Mouse (Mus musculus) midbrain, embryonic 16.5 days (tissue): ENCODE results near the gene Fhad1. TPM values are rescaled to one million over a fixed set of nuclear protein-coding genes. Genes with fewer than 3 reads are reported as not detected.
"Not testable (repeated sequence)": the region's sequence is repeated elsewhere in the genome, so short reads cannot be mapped to it uniquely, and the experiment has no call there.

Experiments
- ATAC-seq: fragments of 200-750 bp; cut with Nextera tagmentation; 2 replicates; pipeline ENCODE4 v1.8.0; 2017; ENCODE audit warnings: moderate TSS enrichment
- H3K27ac ChIP-seq: fragments of 300-500 bp; sonication (generic); 2 replicates; pipeline ENCODE4 v1.5.1; 2014; ENCODE audit warnings: mild to moderate bottlenecking, low read length, mixed read lengths
- H3K27me3 ChIP-seq: fragments of 300-500 bp; sonication (generic); 2 replicates; pipeline ENCODE4 v1.6.1; 2014; ENCODE audit warnings: low read depth, low read length, mixed read lengths; ENCODE audit not compliant: control insufficient read depth, insufficient read depth
- H3K36me3 ChIP-seq: fragments of 300-500 bp; sonication (generic); 2 replicates; pipeline ENCODE4 v1.6.1; 2014; ENCODE audit warnings: mild to moderate bottlenecking, low read length, moderate library complexity, mixed read lengths; ENCODE audit not compliant: control insufficient read depth, insufficient read depth
- H3K4me1 ChIP-seq: fragments of 300-500 bp; sonication (generic); 2 replicates; pipeline ENCODE4 v1.6.1; 2014; ENCODE audit warnings: mild to moderate bottlenecking, low read length, mixed read lengths; ENCODE audit not compliant: control insufficient read depth, insufficient read depth
- H3K4me2 ChIP-seq: fragments of 300-500 bp; sonication (generic); 2 replicates; pipeline ENCODE4 v1.6.1; 2014; ENCODE audit warnings: mild to moderate bottlenecking, low read length, mixed read lengths
- H3K4me3 ChIP-seq: fragments of 300-500 bp; sonication (generic); 2 replicates; pipeline ENCODE4 v1.5.1; 2014; ENCODE audit warnings: low read depth, mild to moderate bottlenecking, low read length, moderate library complexity, mixed read lengths
- H3K9ac ChIP-seq: fragments of 300-500 bp; sonication (generic); 2 replicates; pipeline ENCODE4 v1.6.1; 2014; ENCODE audit warnings: low read depth, low read length, mixed read lengths
- H3K9me3 ChIP-seq: fragments of 300-500 bp; sonication (generic); replicated peaks from 2 replicates; pipeline ENCODE4 v1.6.1; 2014; ENCODE audit warnings: mild to moderate bottlenecking, low read length, mixed read lengths; ENCODE audit not compliant: control insufficient read depth, poor library complexity, severe bottlenecking
- WGBS: fragments of 180-500 bp; shearing (Covaris S2); extraction: QIAGEN DNeasy Blood & Tissue Kit; methylation state at CpG from one replicate; pipeline ENCODE4 v1.1.7; 2014; 5-methylcytosine and 5-hydroxymethylcytosine counted together
- polyA plus RNA-seq: library from polyadenylated mRNA; unstranded; fragments of >200 nt; fragmentation: Nextera tagmentation; extraction: Ambion mirVana; gene quantifications from 2 replicates; pipeline ENCODE4 v1.2.1, GENCODE M21; 2015

Gene Fhad1
- polyA plus RNA-seq, 1 experiment from 2014 or later, result 5.3 TPM

DNA sequence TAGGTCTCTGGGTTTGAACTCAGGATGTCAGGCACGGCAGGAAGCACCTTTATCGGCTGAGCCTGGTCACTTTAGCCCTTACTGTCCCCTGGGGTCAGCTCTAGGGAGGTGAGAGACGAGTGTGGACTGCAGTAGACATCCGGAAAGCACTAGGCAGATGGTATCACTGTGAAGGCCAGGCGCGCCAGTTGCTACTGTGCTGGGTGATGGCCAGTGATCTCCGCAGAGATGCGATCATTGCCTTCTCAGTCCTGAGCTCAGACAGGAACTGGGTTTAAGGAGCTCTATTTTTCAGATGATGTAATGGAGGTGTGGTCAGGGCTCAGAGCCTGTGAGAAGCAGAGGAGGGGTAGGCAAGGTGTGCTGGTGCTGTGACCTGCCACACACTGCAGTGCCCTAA, 40.7 kb upstream of the Fhad1 start:
- Histone ChIP-seq H3K27me3 (no peaks in the 10 kb centered on the region), H3K27ac (no peak overlapping the region), H3K9ac (no peak overlapping the region), H3K9me3 (no peaks in the 10 kb centered on the region), H3K4me3 (no peak overlapping the region), H3K4me2 (no peak overlapping the region), H3K4me1 (no peaks in the 10 kb centered on the region), H3K36me3 (no peaks in the 10 kb centered on the region)
- WGBS, result 80% methylated on average over 8 of the region's 8 CpGs
- no peak for ATAC-seq

DNA sequence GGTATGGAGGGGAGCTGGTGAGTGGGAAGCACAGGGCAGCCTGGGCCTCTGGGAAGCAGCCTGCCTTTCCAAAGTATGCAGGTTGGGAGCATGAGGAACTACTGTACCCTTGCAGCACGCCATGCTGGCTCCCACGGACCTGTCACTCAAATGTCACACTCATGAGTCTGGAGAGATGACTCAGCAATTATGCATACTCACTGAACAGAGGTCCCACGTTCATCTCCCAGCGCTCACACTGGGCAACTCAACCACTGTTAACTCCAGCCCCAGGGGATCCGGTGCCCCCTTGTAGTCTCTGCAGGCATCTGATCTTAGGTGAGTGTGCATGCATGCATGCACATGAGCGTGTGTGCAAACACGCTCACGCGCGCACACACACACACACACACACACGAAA, 39.7 kb upstream of the Fhad1 start:
- H3K4me2 ChIP-seq, result no peak overlapping the region
- 83% methylated on average over 11 of the region's 11 CpGs for WGBS
- no peak overlapping the region for H3K9ac ChIP-seq
- H3K4me3 ChIP-seq, result no peak overlapping the region
- no peak for ATAC-seq
- H3K27me3 ChIP-seq, result no peaks in the 10 kb centered on the region
- no peaks in the 10 kb centered on the region for H3K36me3 ChIP-seq
- no peaks in the 10 kb centered on the region for H3K9me3 ChIP-seq
- no peaks in the 10 kb centered on the region for H3K4me1 ChIP-seq
- H3K27ac ChIP-seq, result no peak overlapping the region

DNA sequence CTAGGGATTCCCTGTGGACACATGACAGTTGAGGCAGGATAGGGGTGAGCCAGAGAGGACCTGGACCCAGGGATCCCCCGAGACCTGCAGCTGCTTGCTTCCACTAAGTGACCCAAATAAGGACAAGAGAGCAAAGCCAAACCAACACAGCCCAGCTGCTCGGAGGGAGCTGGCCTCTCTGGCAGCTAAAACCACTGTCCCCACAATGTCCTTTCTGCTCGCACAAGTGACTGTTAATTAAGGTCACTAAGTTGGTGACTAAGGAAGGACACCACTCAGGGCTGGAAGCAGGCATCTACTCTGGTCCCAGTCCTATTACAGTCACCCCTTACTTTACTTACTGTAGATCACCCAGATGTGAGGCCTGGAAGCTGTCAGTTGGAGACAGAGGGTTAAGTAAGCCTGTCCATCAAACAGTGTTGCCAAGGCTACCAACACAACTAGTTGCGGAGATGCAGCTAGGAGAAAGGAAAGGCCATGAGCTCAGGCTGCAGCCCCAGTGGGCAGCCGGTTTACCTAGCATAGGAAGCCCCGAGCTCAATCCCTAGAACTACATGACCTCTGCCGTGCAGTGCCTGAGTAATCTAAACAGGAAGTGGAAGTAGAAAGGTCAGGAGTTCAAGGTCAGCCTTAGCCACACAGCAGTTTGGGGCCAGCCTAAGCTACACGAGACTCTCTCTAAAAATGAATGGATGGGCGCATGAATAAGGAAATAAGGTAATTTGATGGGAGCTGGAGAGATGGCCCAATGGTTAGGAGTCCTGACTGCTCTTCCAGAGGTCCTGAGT, 39.0 kb upstream of the Fhad1 start:
- Histone ChIP-seq H3K9ac (no peak overlapping the region), H3K9me3 (no peaks in the 10 kb centered on the region), H3K27me3 (no peaks in the 10 kb centered on the region), H3K36me3 (no peaks in the 10 kb centered on the region), H3K27ac (no peak overlapping the region), H3K4me3 (no peak overlapping the region), H3K4me2 (no peak overlapping the region), H3K4me1 (no peaks in the 10 kb centered on the region)
- 49% methylated on average over 9 of the region's 9 CpGs for WGBS
- no peak for ATAC-seq

DNA sequence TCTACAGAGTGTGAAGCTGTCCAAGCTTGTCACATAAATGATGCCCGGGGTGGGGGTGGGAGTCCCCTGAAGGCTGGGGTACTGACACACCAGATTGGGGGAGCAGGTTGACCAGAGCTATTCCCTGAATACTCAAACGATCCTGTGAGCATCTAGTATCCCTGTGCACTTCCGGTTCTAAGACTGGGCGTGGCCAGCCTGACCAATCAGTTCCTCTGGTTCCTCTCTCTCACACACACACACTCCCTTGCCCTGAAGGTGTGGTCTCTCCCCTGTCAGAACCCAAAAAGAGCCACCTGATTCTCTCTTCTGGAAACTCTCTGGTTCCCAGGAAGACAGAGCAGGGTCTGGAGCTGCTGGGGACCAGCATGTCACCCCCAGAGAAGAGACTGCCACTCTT, 38.4 kb upstream of the Fhad1 start:
- Histone ChIP-seq H3K4me1 (no peaks in the 10 kb centered on the region), H3K9me3 (no peaks in the 10 kb centered on the region), H3K9ac (no peak overlapping the region), H3K36me3 (no peaks in the 10 kb centered on the region), H3K4me2 (no peak overlapping the region), H3K4me3 (no peak overlapping the region), H3K27ac (no peak overlapping the region), H3K27me3 (no peaks in the 10 kb centered on the region)
- WGBS, result 66% methylated on average over 4 of the region's 4 CpGs
- no peak for ATAC-seq

DNA sequence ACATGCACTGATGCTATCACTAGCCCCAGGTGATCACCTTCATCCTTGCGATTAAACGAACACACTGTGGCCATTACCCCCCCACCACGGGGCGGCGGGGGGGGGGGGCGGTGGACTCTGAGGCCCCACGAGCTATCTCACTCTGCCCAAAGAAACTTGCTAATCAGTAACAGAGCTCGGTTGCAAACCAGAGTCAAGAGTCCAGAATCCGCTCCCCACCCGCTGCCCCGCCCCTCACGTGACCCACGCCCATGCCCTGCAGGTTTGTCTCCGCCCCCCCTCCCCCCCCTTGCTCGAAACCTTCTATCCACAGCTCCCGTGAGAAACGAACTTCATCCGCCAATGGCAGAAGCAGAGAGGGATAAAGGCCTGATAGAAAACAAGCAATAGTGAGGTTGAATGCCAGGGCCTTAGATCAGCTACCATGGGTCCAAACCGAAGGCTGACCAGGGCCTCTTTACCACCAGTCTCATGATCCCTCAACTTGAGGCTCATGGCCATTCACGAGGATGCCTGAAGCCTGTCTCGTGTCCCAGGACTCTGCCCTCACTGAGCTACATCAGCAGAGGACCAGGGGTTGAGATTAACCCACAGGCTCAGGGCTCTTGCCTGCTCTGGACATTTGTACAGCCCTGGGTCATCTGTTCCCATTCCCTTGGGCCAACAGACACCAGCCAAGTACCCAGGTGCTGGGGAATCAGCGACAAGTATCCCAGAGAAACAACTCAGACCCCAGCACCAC, 37.7 kb upstream of the Fhad1 start:
- Histone ChIP-seq H3K9me3 (no peaks in the 10 kb centered on the region), H3K9ac (no peak overlapping the region), H3K4me1 (no peaks in the 10 kb centered on the region), H3K4me3 (no peak overlapping the region), H3K27me3 (no peaks in the 10 kb centered on the region), H3K36me3 (no peaks in the 10 kb centered on the region), H3K27ac (no peak overlapping the region), H3K4me2 (no peak overlapping the region)
- 57% methylated on average over 22 of the region's 22 CpGs for WGBS
- ATAC-seq, result no peak

DNA sequence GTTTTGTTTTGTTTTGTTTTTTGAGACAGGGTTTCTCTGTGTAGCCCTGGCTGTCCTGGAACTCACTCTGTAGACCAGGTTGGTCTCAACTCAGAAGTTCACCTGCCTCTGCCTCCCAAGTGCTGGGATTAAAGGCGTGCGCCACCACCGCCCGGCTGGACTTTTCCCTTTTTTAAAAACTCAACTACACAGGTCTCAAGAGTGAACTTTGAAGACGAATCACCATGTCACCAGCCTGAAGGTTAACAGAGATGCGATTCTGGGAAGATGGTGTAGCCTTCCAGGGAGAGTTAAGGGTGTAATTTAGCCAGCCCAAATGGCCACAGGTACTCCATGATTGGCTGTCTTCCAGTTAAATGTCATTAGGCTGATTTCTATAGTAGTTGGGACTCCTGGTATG, 37.0 kb upstream of the Fhad1 start:
- 95% methylated on average over 6 of the region's 6 CpGs for WGBS
- not testable (repeated sequence) for H3K4me2 ChIP-seq, H3K9ac ChIP-seq, ATAC-seq, H3K4me3 ChIP-seq, H3K36me3 ChIP-seq, H3K9me3 ChIP-seq, H3K27ac ChIP-seq, H3K4me1 ChIP-seq, H3K27me3 ChIP-seq

DNA sequence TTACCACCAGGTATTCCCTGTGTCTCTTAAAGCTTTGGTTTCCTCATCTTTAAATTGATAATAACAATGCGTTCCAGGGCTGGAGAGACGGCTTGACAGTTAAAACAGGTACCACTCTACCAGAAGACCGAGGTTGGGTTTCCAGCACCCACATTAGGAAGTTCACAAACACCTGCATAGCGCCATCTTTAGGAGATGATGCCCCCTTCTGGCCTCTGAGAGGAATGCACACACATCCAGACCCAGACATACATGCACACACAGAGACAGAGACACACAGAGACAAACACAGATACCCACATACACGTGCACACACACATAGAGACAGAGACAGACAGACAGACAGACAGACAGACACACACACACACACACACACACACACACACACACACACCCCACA, 35.1 kb upstream of the Fhad1 start:
- H3K4me2 ChIP-seq, result no peak overlapping the region
- no peaks in the 10 kb centered on the region for H3K9me3 ChIP-seq
- no peaks in the 10 kb centered on the region for H3K4me1 ChIP-seq
- no peak overlapping the region for H3K27ac ChIP-seq
- 93% methylated on average over 5 of the region's 5 CpGs for WGBS
- no peaks in the 10 kb centered on the region for H3K27me3 ChIP-seq
- no peaks in the 10 kb centered on the region for H3K36me3 ChIP-seq
- H3K4me3 ChIP-seq, result no peak overlapping the region
- H3K9ac ChIP-seq, result no peak overlapping the region
- no peak for ATAC-seq

DNA sequence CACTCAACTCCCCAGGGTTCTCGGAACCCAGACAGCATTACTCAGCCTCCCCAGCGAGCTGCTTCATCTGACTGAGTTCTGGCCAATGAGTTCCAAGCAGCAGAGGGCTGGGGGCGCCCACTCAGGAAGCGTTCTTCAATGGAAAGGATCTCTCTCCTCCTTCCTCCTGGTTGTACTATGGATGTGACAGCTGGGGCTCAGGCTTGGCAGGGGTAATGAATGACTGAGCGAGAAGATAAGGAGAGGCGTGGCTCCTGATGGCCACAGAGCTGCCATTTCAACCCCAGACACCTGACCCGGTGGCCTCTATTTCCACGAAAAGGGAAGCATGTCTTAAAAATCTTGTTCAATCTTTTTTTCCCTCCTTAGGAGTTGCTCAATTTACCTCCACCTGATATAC, 33.5 kb upstream of the Fhad1 start:
- Histone ChIP-seq H3K4me1 (no peaks in the 10 kb centered on the region), H3K4me2 (no peak overlapping the region), H3K36me3 (no peaks in the 10 kb centered on the region), H3K27me3 (no peaks in the 10 kb centered on the region), H3K4me3 (no peak overlapping the region), H3K9ac (no peak overlapping the region), H3K9me3 (no peaks in the 10 kb centered on the region), H3K27ac (no peak overlapping the region)
- ATAC-seq, result no peak
- WGBS, result 77% methylated on average over 8 of the region's 8 CpGs

DNA sequence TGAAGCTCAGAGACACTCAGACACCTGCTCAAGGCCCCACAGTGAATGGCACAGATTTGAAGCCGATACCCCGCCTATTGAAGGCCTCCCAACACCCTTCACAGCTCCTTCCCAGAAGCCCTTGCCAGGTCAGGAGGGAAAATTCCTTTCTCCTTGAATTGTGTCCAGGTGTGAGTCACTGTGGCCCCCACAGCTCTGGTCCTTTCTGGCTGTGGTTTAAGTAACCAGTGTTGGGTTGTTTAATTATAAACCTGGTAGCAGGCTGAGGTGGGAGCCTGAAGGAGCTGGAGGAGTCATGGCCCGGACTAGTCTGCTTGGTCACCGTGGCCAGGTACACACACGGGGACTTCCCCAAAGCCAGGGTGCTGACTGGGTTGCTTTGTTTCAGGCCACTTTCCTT, 32.1 kb upstream of the Fhad1 start:
- H3K27me3 ChIP-seq, result no peaks in the 10 kb centered on the region
- H3K9ac ChIP-seq, result no peak overlapping the region
- no peak overlapping the region for H3K4me3 ChIP-seq
- H3K36me3 ChIP-seq, result no peaks in the 10 kb centered on the region
- no peaks in the 10 kb centered on the region for H3K9me3 ChIP-seq
- 91% methylated on average over 5 of the region's 5 CpGs for WGBS
- ATAC-seq, result no peak
- H3K4me2 ChIP-seq, result no peak overlapping the region
- H3K4me1 ChIP-seq, result no peaks in the 10 kb centered on the region
- H3K27ac ChIP-seq, result no peak overlapping the region
